ENCODE assay signal across 21 mouse cellular contexts in the genomic region with DNA sequence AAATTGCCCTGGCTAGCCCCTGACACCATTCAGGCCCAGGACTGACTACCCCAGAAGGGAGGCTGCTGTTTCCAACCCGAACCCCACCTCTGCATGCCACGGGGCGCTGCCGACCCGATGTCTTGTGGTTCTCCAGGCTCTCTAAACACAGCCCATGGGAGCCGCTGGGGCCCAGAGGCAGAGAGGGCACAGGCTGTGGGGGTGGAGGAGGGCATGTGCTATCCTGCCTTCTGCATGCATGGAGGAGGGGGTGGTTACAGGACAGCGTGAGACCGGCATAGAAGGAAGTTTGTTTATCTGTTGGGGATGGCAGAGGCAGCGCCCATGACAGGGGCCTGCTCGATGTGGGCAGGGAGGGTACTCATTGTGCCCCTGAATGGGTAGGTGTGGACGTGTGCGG. TPM values are rescaled to one million over a fixed set of nuclear protein-coding genes. Genes with fewer than 3 reads are reported as not detected.
"Had no signal": no experiment of that assay in that cellular context is flagged by ENCODE, and none has a peak within 500 bp of the region (broad histone marks: within the 10 kb centered on the region; RNA-seq: fewer than 3 reads in every experiment).

No protein-coding gene starts in this region.

- ATAC-seq: midbrain, embryonic 16.5 days had no signal

- H3K9me3 ChIP-seq: limb, embryonic 13.5 days; neural tube, embryonic 13.5 days had no signal

- DNase-seq: kidney, adult 11 months; kidney, adult 9 months; kidney, postnatal 14 days; lung, embryonic 14.5 days; lung, postnatal 10 days; lung, postnatal 4 days; right cerebral cortex, postnatal 14 days; thymus, adult 2 months; thymus, postnatal 25 days had no signal

- H3K36me3 ChIP-seq: limb, embryonic 13.5 days; neural tube, embryonic 13.5 days had no signal

- H3K4me2 ChIP-seq: limb, embryonic 13.5 days; liver, embryonic 11.5 days; lung, embryonic 14.5 days; midbrain, embryonic 11.5 days; neural tube, embryonic 13.5 days had no signal

- H3K4me1 ChIP-seq: neural tube, embryonic 13.5 days had no signal

- H3K27me3 ChIP-seq: limb, embryonic 13.5 days; neural tube, embryonic 13.5 days had no signal

- H3K27ac ChIP-seq: limb, embryonic 13.5 days; neural tube, embryonic 13.5 days had no signal

- H3K9ac ChIP-seq: limb, embryonic 13.5 days; lung, embryonic 14.5 days; neural tube, embryonic 13.5 days had no signal

- H3K4me3 ChIP-seq: limb, embryonic 13.5 days; neural tube, embryonic 13.5 days had no signal

RNA-seq across cellular contexts. Expression of a gene that starts 18.0 kb away (rescaled TPM):
- total RNA-seq: megakaryocyte, adult 5-6 weeks had no signal
- polyA plus RNA-seq: liver, embryonic 16.5 days had no signal

RNA-seq across cellular contexts. Expression of a gene that starts 48.5 kb away (rescaled TPM):
- total RNA-seq: layer of hippocampus, adult 8-10 months; left cerebral cortex, postnatal 25 days; megakaryocyte, adult 5-6 weeks had no signal
- polyA plus RNA-seq: intestine, embryonic 14.5 days; large intestine, adult 2 months; midbrain, embryonic 11.5 days; neural tube, embryonic 13.5 days; urinary bladder, adult 2 months had no signal
